Mouse (Mus musculus): ENCODE results near the gene Prkag2.
"Not testable (repeated sequence)": the region's sequence is repeated elsewhere in the genome, so short reads cannot be mapped to it uniquely, and the experiment has no call there.

Prkag2 gene

DNA sequence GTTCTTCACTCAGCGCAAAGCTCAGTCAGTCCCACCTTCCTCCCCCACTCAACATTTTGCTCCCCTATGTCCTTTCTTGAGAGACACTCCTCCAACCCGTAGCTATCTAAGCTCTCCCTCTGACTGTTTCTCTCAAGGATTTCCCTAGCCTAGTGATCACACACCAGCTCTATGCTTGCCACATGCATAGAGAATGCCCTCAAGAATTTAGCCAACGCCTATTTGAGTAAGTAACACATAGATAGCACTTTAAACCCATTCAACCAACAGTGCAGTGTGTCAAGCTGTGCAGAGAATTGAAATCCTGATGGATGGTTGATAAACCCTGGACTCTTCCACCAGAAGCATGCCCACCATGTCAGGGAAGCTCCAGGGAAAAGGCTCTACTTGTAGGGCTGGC, 268.5 kb downstream of the Prkag2 start:
- DNase-seq (ENCODE audit: low read depth in 2 of 2, low spot score in 2 of 2), result no peak

DNA sequence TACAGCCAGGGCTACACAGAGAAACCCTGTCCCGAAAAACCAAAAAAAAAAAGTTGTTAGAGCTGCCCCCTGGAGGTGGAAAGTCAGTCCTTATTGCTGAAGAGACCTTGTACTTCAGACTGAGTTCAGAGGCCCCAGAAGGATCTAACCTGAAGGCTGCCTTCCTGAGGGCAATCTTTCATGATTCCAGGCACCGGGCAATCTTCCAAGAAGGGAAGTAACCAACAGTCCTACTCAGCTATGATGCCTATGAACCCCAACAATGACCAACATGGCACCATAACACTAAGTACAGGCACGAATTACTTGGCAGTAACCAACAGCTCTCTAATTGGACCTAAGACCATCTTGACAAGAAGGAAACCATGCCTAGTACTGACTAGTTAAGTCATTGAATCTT, 272.0 kb downstream of the Prkag2 start:
- DNase-seq (ENCODE audit: low read depth in 2 of 2, low spot score in 2 of 2), result no peak

DNA sequence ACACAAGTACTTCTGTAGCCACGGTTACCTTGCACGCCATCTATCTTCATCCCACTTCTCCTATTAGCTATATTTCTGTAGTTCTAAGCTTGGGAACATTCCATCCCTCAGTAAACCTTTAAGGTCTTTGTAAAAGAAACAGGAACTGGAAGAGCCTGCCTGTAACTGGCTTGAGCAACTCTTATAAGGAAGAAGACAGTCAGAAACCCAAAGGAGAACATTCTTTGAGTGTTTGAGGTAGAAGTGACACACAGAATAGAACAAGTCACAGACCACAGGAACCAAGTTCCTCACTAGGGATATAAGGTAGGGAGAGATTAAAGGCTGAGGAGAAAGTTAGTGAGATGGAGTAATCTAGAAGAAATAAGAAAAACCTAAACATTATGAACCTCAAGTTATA, 273.3 kb downstream of the Prkag2 start:
- no peak for DNase-seq (ENCODE audit: low read depth in 2 of 2, low spot score in 2 of 2)

DNA sequence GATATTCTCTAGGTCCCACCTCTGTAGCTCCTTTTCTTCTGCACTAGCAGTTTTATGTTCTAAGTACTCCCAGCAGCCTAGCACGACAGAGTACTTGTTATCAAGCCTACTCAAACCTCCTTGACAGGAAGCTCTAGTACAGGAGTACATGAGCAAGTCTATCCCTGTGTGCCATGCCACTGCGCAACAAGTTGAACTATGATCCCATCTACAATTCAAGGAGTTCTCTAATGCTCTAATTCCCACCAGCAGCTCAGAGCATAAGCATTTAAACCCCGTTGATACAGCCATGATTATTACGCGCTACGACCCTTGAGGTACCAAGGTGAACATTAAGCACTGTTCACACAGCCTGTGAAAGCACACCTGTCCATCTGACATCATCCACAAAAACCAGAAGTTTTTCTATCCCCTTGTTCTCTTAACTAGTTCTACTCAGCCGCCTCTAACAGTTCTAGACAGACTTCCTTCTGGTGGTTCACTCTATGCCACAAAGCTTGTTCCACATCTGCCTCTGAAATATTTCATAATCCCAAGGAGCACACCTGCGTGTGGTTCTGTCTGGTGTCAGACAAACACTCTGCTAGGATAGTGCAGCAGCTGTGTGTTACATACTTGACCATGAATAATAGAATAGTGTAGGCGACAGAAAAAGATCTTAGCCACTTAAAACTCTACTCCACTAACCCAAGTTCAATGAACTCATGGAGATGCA, 274.2 kb downstream of the Prkag2 start:
- DNase-seq (ENCODE audit: low read depth in 2 of 2, low spot score in 2 of 2), result no peak

DNA sequence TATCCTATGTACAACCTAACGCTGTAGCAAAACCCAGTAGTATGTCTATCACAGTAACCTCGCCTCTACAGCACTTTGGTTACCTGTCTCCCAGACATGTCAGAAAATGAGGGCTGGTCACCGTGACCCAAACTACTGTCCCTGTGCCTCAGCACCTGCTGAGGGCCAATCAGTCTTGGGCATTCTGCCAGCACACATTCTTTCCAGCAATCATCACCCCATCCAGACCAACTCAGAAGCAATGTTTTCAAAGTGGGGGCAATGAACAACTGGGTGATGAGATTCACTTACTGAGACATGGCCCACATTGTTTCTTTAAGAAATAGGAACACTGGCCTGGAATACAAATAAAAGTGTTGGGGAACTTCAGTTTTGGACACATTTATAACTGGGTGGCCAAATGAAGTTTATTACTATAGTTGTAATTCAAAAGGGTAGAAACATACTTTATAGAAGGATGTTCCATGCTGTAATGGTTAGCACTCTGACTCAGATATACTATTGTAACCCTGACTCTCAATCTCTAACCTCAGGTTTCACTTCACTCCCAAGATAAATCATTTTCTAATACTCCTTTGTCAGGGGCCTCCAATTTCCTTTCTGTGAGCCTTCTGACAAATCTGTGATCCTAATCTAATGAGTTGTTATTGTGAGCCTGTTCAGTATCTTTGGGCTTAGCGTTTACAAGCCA, 274.9 kb downstream of the Prkag2 start:
- no peak for DNase-seq (ENCODE audit: low read depth in 2 of 2, low spot score in 2 of 2)

DNA sequence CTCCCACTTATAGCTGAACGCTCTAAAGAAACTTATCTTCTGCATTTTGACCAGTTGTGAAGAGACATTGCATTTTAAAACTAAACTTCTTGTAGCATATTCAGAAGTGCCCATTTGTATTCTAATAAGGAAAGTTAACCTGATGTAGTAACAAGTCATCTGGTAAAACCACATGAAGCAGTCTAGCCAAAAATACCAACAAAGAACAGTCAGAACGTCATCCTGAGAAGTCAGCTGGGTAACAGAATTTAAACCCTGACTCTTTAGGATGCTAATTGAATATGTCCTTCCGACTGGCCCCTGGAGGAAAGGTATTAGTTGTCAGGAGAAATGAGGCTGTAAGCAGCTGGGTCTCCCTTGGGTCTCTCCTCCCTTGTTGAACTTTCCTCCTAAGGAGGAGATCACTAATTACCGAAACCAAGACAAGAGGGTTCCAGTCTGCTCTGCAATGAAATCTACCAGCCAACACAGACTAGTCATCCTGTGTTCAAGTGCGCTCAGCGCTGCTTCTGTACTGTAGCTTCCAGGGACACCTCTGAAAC, 276.5 kb downstream of the Prkag2 start:
- no peak for DNase-seq (ENCODE audit: low read depth in 2 of 2, low spot score in 2 of 2)

DNA sequence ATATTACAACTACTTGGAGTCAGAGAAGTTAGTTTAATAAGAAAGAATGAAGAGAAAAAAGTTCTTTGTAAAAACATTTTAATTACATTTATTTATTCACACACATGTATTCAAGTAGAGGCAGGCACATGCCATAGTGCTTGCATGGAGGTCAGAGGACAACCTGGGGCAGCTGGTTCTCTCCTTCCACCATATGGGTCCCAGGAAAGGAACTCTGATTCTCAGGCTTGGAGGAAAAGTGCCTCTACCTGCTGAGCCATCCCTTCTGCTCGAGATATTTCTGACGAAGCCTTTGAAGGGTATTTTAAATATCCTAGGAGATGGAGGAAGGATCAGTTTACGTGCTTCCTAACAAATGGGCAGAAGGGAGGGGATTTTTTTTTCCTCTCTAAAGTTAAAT, 277.7 kb downstream of the Prkag2 start:
- no peak for DNase-seq (ENCODE audit: low read depth in 2 of 2, low spot score in 2 of 2)

DNA sequence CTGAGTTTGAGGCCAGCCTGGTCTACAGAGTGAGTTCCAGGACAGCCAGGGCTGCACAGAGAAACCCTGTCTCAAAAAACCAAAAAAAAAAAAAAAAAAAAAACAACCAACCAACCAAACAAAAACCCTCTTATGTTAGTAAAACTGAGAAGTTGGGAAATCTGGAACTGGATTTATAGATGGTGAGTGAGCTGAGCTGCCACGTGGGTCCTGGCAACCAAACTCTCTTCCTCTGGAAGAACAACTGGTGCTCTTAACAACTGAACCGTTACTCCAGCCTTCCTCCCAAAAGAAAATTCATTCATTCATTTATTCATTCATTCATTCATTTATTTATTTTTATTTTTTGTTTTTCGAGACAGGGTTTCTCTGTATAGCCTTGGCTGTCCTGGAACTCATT, 278.2 kb downstream of the Prkag2 start:
- not testable (repeated sequence) for DNase-seq (ENCODE audit: low read depth in 2 of 2, low spot score in 2 of 2)

DNA sequence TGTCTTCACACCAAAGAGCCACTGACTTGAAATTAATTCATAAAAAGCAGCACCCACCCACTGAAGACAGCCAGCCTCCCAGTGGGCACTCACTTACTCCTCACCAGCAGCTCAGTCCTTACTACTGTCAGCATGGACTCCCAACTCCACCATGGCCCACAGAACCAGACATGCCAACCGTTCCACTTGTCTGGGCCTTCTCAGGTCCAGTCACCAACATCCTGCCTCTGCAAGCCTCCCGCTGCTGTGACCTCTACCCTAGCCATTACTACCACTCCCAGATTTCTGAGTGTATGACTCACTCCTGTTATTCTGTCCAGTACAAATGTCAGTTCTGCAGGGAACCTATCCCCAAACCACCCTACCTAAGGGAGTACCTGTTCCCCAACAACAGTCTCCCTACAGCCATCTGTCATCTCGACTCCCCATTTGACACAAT, 279.0 kb downstream of the Prkag2 start:
- no peak for DNase-seq (ENCODE audit: low read depth in 2 of 2, low spot score in 2 of 2)

DNA sequence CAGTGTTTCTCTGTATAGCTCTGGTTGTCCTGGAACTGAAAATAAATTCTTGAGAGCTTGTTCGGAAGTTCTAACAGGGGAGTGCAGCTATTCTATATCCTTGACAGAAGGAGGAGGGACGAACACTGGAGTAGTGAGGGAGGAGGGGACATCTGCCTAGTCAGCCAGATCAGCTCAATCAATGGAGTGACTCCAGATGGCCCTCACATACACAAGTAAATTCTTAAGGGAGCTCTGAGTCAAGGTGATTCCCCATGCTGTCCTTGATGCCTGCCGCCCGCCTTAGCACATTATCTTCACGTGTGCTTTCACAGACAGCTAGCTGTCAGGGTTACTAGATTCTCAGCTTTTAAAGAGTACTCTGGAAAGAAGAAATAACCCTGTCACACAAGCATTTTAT, 279.8 kb downstream of the Prkag2 start:
- DNase-seq (ENCODE audit: low read depth in 2 of 2, low spot score in 2 of 2), result no peak

DNA sequence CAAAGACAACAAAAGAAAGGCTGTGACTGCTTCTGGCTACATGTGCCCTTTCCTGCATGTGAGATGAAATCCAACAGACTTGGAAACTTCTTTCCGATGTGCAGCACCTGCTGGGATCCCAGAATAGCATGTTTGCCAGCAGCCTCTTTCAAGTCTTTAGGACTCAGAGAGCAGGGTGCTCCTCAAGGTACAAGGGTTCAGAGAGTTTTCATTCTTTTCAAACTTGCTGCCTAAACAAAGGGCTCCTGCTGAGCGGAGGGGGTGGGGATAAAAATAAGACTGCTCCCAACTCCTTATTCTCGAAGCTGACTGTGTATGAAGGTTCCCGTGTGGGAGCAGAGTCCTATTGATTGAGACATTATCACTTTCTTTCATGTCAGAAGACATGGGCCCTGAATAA, 283.3 kb downstream of the Prkag2 start:
- DNase-seq (ENCODE audit: low read depth in 2 of 2, low spot score in 2 of 2), result no peak

DNA sequence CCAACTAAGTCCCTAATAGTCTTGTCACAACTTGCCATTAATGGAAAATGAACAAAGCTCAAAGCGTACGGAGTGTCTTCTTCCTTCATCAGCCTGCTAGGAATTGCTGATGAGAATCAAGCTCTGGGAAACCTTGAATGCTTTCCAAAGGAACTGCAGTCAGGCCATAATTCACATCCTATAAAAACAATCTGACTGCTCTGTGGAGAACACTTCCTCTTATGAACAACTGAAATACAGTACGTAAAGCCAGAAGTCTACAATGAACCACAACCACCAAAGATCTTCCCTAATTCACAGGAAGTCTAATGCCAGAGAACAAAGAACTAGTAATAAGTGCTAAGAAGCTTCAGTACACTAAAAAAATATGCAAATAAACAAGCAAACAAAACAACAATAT, 286.5 kb downstream of the Prkag2 start:
- DNase-seq (ENCODE audit: low read depth in 2 of 2, low spot score in 2 of 2), result no peak

DNA sequence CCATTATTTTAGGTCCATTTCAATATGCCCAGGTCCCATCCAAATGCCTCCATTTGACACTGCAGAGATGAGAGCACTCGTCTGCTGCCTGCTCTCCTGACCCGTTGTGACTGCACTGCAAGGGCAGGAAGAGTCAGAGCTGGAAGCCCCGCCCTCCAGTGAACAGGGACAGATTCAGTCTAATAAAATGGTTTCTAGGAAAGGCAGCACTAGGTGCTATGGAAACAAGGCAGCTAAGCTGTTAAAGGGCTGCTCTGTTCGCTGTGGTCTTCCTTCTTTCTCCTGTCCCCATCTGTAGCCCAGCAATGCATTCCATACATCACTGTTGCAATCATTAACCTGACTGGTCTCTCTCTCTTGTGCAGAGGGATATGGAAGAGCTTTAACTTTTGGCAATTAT, 287.4 kb downstream of the Prkag2 start:
- DNase-seq (ENCODE audit: low read depth in 2 of 2, low spot score in 2 of 2), result no peak

Measured in CD8-positive naive resting alpha-beta T cell, adult 2 months (primary cell).